Mouse (Mus musculus): ENCODE data around the gene Cnnm2. TPM values are rescaled to one million over a fixed set of nuclear protein-coding genes. Genes with fewer than 3 reads are reported as not detected.
"Not testable (repeated sequence)": the region's sequence is repeated elsewhere in the genome, so short reads cannot be mapped to it uniquely, and the experiment has no call there.

Cnnm2 gene
- polyA plus RNA-seq, 1 experiment from 2014 or later: 6.5 TPM

DNA sequence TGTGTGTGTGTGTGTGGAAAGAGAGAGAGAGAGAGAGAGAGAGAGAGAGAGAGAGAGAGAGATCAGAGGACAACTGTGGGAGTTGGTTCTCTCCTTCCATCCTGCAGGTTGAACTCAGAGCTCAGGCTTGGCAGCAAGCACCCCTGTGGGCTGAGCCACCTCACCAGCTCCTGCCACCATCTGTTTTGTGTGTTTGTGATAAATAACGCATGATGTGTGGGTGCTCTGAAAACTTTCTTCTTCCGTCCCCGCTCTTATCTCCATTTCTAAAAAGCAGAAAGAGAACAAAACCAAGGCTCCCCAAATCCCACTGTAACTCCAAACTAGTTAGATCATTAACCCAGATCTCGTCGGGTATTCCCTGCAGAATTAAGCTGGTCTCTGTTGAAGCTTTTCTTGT lies 4.7 kb downstream of the Cnnm2 start:
- H3K36me3 ChIP-seq (ENCODE audit: control insufficient read depth, insufficient read depth): no peaks in the 10 kb centered on the region

GRCm38 (mm10) chr19:46769759-46770158 lies 8.4 kb downstream of the Cnnm2 start:
- no peak for TF ChIP-seq CTCF (IDR thresholded peaks at IDR 0.05; ENCODE audit: low read depth)
- 91% methylated on average over 11 of the region's 11 CpGs for WGBS
- ATAC-seq: no peak

More for the DNA sequence above, 4.7 kb downstream of the Cnnm2 start:
- WGBS: 68% methylated on average over 5 of the region's 5 CpGs
- Histone ChIP-seq H3K27ac (ENCODE audit: low read depth, low read length) (no peak overlapping the region), H3K4me1 (replicated peaks; ENCODE audit: control insufficient read depth, insufficient read depth, low read length) (0 out of 2 replicates have a peak, but pooled peaks cover 12% of the 10 kb centered on the region), H3K27me3 (replicated peaks; ENCODE audit: control insufficient read depth, insufficient read depth, low read length) (peaks cover 8% of the 10 kb centered on the region; the same call in 1 of the 2 replicates), H3K9ac (ENCODE audit: low read depth, low read length) (no peak overlapping the region), H3K4me2 (replicated peaks; ENCODE audit: low read depth) (no peak overlapping the region), H3K4me3 (ENCODE audit: low read depth, low read length) (no peak overlapping the region), H3K9me3 (ENCODE audit: control insufficient read depth) (no peaks in the 10 kb centered on the region)
- TF ChIP-seq CTCF (IDR thresholded peaks at IDR 0.05; ENCODE audit: low read depth): no peak
- ATAC-seq: no peak

GRCm38 (mm10) chr19:46771801-46772200 lies 10.4 kb downstream of the Cnnm2 start:
- no peak overlapping the region for H3K27ac ChIP-seq (ENCODE audit: low read depth, low read length)
- no peak for TF ChIP-seq CTCF (IDR thresholded peaks at IDR 0.05; ENCODE audit: low read depth)
- no peaks in the 10 kb centered on the region for H3K4me1 ChIP-seq (replicated peaks; ENCODE audit: control insufficient read depth, insufficient read depth, low read length)
- no peak overlapping the region for H3K4me3 ChIP-seq (ENCODE audit: low read depth, low read length)
- no peaks in the 10 kb centered on the region for H3K36me3 ChIP-seq (ENCODE audit: control insufficient read depth, insufficient read depth)
- H3K27me3 ChIP-seq (replicated peaks; ENCODE audit: control insufficient read depth, insufficient read depth, low read length): no peaks in the 10 kb centered on the region
- no peak overlapping the region for H3K4me2 ChIP-seq (replicated peaks; ENCODE audit: low read depth)
- 80% methylated on average over 6 of the region's 6 CpGs for WGBS
- H3K9ac ChIP-seq (ENCODE audit: low read depth, low read length): no peak overlapping the region
- ATAC-seq: no peak
- H3K9me3 ChIP-seq (ENCODE audit: control insufficient read depth): no peaks in the 10 kb centered on the region

More at GRCm38 (mm10) chr19:46769759-46770158, 8.4 kb downstream of the Cnnm2 start:
- Histone ChIP-seq H3K36me3 (ENCODE audit: control insufficient read depth, insufficient read depth) (no peaks in the 10 kb centered on the region), H3K4me2 (replicated peaks; ENCODE audit: low read depth) (no peak overlapping the region), H3K4me1 (replicated peaks; ENCODE audit: control insufficient read depth, insufficient read depth, low read length) (no peaks in the 10 kb centered on the region), H3K9ac (ENCODE audit: low read depth, low read length) (no peak overlapping the region), H3K27me3 (replicated peaks; ENCODE audit: control insufficient read depth, insufficient read depth, low read length) (no peaks in the 10 kb centered on the region), H3K4me3 (ENCODE audit: low read depth, low read length) (no peak overlapping the region), H3K27ac (ENCODE audit: low read depth, low read length) (no peak overlapping the region), H3K9me3 (ENCODE audit: control insufficient read depth) (no peaks in the 10 kb centered on the region)

- Histone ChIP-seq H3K4me3 (ENCODE audit: low read depth, low read length) (no peak overlapping the region), H3K9ac (ENCODE audit: low read depth, low read length) (no peak overlapping the region), H3K27ac (ENCODE audit: low read depth, low read length) (no peak overlapping the region), H3K4me1 (replicated peaks; ENCODE audit: control insufficient read depth, insufficient read depth, low read length) (no peaks in the 10 kb centered on the region; the same call in 1 of the 2 replicates), H3K36me3 (ENCODE audit: control insufficient read depth, insufficient read depth) (no peaks in the 10 kb centered on the region), H3K27me3 (replicated peaks; ENCODE audit: control insufficient read depth, insufficient read depth, low read length) (no peaks in the 10 kb centered on the region), H3K4me2 (replicated peaks; ENCODE audit: low read depth) (no peak overlapping the region), H3K9me3 (ENCODE audit: control insufficient read depth) (no peaks in the 10 kb centered on the region)
- TF ChIP-seq CTCF (IDR thresholded peaks at IDR 0.05; ENCODE audit: low read depth): no peak
- WGBS: 63% methylated on average over 5 of the region's 5 CpGs
- ATAC-seq: no peak
Observed at GRCm38 (mm10) chr19:46776391-46776790, 15.0 kb downstream of the Cnnm2 start.

DNA sequence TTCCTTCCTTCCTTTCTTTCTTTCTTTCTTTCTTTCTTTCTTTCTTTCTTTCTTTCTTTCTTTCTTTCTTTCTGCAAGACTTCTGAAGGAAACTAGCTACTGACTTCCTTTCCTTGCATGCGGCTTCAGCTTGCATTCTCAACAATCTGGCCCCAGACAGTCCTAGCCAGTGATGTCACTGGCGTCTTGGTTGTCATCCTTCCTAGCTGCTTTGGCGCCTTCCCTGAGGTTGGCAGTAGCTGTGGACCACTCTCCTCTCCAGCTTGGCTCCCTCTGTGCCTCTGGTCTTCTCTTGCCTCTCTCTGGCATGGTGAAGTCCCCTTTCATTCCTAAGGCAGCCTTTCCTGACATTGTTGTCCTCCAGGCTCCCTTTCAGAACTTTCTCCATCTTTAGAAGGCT lies 15.5 kb downstream of the Cnnm2 start:
- H3K4me1 ChIP-seq (replicated peaks; ENCODE audit: control insufficient read depth, insufficient read depth, low read length): no peaks in the 10 kb centered on the region; the same call in 1 of the 2 replicates
- no peak overlapping the region for H3K4me2 ChIP-seq (replicated peaks; ENCODE audit: low read depth)
- WGBS: 76% methylated on average over 3 of the region's 3 CpGs
- H3K36me3 ChIP-seq (ENCODE audit: control insufficient read depth, insufficient read depth): no peaks in the 10 kb centered on the region
- no peak for ATAC-seq
- no peak overlapping the region for H3K27ac ChIP-seq (ENCODE audit: low read depth, low read length)
- no peaks in the 10 kb centered on the region for H3K27me3 ChIP-seq (replicated peaks; ENCODE audit: control insufficient read depth, insufficient read depth, low read length)
- H3K9me3 ChIP-seq (ENCODE audit: control insufficient read depth): no peaks in the 10 kb centered on the region
- TF ChIP-seq CTCF (IDR thresholded peaks at IDR 0.05; ENCODE audit: low read depth): no peak
- H3K4me3 ChIP-seq (ENCODE audit: low read depth, low read length): no peak overlapping the region
- H3K9ac ChIP-seq (ENCODE audit: low read depth, low read length): no peak overlapping the region

GRCm38 (mm10) chr19:46777928-46778680 lies 16.7 kb downstream of the Cnnm2 start:
- no peaks in the 10 kb centered on the region for H3K36me3 ChIP-seq (ENCODE audit: control insufficient read depth, insufficient read depth)
- no peak for ATAC-seq
- no peak overlapping the region for H3K4me3 ChIP-seq (ENCODE audit: low read depth, low read length)
- H3K27ac ChIP-seq (ENCODE audit: low read depth, low read length): no peak overlapping the region
- H3K4me2 ChIP-seq (replicated peaks; ENCODE audit: low read depth): no peak overlapping the region
- WGBS: 79% methylated on average over 12 of the region's 12 CpGs
- no peaks in the 10 kb centered on the region; the same call in 1 of the 2 replicates for H3K4me1 ChIP-seq (replicated peaks; ENCODE audit: control insufficient read depth, insufficient read depth, low read length)
- H3K27me3 ChIP-seq (replicated peaks; ENCODE audit: control insufficient read depth, insufficient read depth, low read length): no peaks in the 10 kb centered on the region
- TF ChIP-seq CTCF (IDR thresholded peaks at IDR 0.05; ENCODE audit: low read depth): no peak
- no peaks in the 10 kb centered on the region for H3K9me3 ChIP-seq (ENCODE audit: control insufficient read depth)
- no peak overlapping the region for H3K9ac ChIP-seq (ENCODE audit: low read depth, low read length)

GRCm38 (mm10) chr19:46779130-46779529 lies 17.7 kb downstream of the Cnnm2 start:
- H3K27ac ChIP-seq (ENCODE audit: low read depth, low read length); H3K4me3 ChIP-seq (ENCODE audit: low read depth, low read length); H3K27me3 ChIP-seq (replicated peaks; ENCODE audit: control insufficient read depth, insufficient read depth, low read length); H3K9ac ChIP-seq (ENCODE audit: low read depth, low read length); H3K9me3 ChIP-seq (ENCODE audit: control insufficient read depth); ATAC-seq; H3K4me1 ChIP-seq (replicated peaks; ENCODE audit: control insufficient read depth, insufficient read depth, low read length); H3K4me2 ChIP-seq (replicated peaks; ENCODE audit: low read depth); H3K36me3 ChIP-seq (ENCODE audit: control insufficient read depth, insufficient read depth): not testable (repeated sequence)
- WGBS: 100% methylated on average over 1 of the region's 1 CpGs
